Mouse (Mus musculus): ENCODE measurements around the gene Nrxn1.

Nrxn1 gene

DNA sequence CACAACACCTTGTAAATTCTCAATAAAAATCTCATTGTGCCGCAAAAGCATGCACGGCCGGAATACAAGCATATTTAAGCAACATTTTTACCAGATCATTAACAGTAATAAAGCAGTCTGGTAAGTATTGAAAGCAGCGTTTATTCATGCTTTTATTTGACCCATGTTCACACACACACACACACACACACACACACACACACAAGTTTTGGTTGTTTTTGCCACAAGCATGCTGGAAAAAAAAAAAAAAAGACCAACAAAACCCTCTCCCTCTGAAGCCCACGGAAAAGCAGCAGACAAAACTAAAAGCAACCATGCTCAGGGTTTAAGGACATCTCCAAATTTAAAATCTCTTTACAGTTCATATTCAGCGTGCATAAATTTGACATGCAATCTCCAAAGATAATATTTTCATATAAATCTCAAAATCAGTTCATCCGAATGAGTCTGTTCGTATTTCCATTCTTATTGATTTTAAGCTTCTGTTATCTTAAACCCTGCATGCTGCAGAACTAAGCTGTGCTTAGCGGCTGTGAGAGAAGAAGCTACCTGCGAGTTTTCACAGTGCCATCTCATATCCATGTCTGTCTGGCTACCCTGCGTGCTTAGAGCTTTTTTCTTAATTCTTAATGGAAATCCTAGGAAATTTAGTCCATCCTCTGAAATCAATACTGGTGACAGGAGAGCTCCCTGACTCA is 1005.1 kb downstream of the Nrxn1 start:
- DNase-seq (ENCODE audit: low spot score): no peak

DNA sequence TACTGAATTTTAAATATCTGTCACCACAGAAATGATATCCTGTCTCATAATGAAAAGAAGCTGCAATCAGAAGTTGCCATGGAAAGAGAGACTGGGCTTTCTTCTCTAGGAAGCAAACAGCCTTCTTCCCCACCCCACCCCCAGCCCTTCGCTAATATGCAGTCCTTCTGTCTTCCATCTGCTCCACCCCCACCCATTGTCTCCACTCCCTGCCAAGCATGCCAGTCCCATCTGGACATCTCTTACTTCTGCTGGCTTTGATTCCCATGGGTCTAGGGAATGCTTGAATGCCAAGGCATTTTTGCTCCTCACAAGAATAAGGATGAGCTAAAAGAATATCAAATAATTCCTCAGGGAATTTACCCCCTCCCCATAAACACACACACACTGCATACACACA is 1006.0 kb downstream of the Nrxn1 start:
- DNase-seq (ENCODE audit: low spot score): no peak

DNA sequence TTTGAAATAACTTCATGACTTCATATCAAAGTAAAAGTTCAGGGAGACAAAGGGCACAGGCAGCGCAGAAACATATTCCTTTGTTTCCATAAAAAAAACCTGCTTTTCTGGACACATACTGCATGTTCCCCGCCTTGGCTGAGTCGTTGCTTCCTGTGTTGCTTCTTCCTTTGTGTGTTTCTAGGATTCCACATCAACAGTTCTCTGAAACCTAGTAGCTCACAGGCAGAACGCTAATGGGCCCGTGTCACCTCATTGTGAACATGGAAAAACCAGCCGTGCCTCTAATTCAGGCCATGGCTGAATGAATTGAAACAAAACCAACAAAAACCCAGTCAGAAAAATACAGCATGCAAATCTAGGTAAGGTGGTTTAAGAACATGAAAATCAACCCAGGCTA is 1013.9 kb downstream of the Nrxn1 start:
- DNase-seq (ENCODE audit: low spot score): no peak

DNA sequence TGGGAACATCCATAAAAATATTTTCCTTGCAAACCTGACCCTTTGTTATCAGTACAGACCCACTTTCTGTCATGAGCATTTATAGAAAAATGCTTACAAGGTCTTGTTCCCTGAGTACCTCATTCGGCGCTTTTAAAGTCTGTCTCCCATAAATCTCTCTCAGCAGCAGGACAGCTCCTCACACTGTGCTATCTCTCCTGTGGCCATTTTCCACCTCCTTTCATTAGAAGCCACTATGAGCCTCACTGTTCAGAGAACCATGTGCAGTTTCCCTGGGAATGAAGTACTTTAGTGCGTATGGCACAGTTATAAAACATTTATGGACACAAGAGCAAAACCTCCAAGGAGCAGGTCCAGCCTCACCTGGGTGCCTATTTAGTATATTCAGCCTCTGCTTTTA is 1014.4 kb downstream of the Nrxn1 start:
- no peak for DNase-seq (ENCODE audit: low spot score)

DNA sequence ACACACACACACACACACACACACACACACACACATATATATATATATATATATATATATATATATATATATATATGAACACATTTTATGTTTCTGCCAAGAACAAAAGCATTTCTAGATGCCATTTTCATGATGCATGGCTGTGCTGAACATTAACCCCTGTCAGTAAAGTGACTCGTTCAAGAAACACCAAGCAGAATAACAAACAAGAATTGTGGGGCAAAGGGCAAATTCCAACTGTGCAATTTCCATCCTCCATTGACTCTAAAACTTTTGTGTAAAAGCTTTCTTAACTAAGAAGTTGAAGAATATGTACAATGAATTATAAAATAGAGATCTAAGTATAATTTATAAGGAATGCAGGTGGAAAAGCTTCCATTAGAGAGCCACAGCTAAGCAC is 1030.0 kb downstream of the Nrxn1 start:
- no peak for DNase-seq (ENCODE audit: low spot score)

DNA sequence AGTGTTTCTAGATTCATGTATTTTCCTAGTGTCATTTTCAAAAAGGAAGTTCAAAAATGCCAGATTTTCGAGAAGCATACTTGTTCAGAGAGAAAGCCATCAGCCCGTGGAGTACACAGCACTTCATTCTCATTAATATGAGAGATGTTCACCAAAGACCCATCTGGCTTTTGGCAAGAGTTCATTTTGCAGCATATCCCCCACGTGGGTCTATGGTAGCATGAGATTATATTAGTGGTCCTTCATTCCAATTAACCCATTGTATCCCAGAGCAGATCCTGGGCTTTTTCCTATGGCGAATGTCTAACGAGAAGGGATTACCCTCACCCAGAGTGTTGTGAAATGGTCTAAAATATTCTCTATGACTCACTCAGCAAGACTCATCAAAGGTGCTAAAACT is 1032.0 kb downstream of the Nrxn1 start:
- DNase-seq (ENCODE audit: low spot score): no peak

DNA sequence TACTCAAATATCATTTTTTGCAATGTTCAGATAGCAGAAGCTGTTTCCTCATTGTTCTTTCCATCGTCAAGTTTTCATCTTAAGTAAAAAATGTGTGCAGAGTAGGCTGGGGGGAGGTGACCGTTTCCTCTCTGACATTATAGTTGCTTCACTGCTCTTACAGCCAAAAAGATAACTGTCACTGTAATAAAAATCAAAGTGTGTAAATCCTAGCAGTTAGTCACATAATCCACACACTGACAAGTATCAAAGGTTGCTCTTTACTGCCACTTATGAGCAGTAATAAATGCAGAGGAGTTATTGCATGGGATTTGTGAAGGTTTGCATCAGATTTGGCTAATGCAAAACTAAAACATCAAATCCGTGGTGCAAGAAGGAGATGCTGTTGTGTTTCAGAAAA is 1032.7 kb downstream of the Nrxn1 start:
- no peak for DNase-seq (ENCODE audit: low spot score)

DNA sequence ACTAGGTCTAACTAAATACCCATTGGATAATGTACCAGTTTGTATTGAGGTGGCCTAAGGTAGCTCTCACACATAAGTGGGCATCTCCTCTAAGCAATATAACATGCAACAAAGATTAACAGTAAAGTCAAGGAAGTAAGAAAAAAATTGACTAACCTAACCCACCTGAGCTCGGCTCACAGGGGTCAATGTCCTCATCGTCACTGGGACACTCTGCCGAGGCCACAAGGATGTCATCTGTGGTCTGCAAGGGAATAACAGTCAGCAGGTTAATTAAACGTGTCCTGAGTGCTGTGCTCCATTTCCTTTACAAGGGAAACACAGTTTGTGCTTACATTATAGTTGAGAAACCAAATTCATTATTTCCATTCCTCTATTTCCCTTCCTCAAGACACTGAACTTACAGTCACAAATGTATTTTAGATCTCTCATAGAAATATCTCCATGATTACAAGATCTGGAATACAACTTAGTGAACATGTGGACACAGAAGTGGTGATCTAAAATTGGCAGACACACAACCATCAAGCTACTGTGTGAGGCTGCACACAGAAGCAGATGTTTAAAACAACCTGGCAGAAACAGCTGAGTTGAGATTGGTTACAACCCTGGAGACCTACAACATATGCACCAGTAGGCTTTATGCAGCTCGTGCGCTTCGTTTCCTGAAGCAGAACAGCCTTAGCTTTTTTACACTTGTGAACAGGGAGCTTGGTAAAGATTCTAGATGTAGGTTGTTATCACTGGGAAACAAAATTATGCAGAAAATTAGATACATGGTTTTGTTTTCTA is 1033.4 kb downstream of the Nrxn1 start:
- no peak for DNase-seq (ENCODE audit: low spot score)

DNA sequence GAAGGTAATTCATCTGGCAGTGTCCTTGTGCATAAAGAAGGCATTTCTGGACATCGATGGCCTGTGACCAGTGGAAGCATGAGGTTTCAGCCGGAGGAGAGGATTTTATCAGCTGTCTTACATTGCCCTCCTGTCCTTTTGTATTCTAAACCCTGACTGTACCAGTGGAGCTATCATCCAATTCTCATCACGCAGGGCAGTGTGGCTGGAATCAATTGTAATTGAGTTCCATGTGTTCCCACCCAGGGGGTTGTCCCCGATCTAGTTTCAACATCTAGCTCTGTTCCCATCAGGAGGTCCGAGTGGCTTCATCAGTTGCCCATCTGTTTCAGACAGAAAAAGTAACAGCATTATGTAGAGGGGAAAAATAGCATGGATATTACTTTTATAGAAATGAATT is 1038.6 kb downstream of the Nrxn1 start:
- no peak for DNase-seq (ENCODE audit: low spot score)

DNA sequence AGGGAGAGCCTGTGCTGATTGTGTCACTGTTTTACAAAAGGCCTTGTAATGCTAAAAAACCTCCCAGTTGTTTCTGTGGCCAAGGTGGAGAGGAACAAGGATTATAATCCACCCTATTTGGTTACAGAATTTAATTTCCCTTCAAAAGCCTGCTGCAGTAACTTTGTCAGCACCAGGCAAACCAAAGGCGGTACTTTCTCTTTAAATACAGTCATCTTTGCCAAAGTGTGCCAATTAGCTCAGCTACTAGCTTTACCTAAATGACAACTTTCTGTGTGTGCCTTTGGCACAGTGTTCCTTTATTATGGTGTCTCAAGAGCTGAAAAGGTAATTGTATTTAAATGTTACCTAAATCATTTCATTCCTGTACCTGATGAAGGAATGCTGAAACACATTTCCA is 1053.6 kb downstream of the Nrxn1 start:
- DNase-seq (ENCODE audit: low spot score): no peak

DNA sequence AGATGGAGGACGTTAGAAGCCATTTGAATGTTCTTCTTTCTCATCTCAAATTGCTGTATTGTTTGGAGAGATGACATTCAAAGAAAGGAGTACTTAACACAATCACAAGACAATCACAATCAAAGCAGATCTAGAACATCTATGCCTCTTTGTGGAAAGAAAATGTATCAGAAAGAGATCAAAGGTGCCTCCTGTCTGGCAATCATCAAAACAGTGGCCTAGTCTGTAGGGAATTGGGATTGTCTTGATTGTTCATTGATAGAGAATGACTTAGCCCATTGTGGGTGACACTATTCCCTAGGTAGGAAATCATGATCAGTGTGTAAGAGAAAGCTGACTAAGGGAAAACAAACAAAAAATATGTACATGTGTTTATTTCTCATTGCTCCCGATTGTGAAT is 1060.5 kb downstream of the Nrxn1 start:
- DNase-seq (ENCODE audit: low spot score): no peak

DNA sequence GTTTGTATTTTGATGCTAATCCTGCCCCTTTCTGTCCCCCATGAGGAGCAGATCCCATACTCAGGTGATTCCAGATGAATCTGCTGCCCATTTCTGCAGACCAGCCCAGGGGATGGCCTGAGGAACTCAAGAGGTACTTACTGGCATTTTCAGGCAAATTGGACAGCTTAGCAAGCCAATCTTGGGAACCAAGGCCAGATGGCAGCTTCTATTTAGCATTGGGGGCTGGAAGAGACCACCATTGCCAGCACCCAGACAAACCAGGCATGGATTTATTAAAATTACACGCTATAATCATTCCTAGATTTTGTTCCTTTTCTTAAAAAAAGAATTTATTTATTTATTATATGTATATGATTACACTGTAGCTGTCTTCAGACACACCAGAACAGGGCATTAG is 1076.2 kb downstream of the Nrxn1 start:
- no peak for DNase-seq (ENCODE audit: low spot score)

DNA sequence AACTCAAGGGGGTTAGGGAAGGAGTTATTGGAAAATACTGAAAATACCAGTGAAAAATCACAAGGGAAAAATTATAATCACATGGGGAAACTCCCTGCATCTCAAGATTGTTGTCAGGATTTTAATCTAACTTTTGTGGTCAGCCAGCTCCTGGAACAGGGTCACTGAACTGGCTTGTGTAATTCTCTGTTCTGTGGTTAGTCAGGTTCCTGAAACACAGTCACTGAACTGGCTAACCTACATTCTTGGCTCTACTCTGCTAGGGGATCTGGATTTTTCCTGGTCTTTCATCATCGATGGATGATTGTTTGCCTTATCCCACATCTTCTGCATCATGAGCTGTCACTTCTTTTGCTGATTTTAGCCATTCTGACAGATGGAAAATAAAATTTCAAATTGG is 1081.1 kb downstream of the Nrxn1 start:
- no peak for DNase-seq (ENCODE audit: low spot score)

DNA sequence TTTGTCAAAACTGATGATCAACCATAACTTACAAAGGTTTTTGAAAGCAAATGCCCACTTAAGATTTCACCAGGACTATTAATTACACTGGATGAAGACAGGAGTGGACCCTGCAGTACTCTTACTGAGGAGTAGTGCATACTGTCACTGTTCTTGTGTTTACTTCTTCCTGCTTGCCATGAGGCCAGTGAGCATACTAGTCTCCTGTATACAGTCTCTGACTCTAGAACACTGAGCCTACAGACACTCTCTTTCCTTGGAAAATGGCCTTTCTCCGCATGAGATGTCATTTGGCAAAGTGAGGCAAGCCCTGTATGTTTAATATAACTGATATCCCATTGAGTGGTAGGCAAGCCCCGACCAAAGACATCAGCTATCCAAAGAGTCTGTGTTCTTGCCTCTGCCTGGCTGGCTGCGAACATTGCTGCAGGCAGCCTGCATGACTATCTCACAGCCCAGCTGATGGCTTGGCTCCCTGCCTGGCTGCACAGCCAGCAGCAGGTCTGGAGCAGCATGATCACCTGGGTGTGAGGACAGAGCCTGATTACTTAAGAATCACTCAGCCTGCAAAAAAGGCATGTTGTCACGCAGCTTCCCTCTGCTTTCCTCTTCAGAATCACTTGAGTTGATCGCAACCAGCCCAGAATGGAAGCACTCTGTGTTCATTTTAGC is 1085.3 kb downstream of the Nrxn1 start:
- DNase-seq (ENCODE audit: low spot score): no peak

DNA sequence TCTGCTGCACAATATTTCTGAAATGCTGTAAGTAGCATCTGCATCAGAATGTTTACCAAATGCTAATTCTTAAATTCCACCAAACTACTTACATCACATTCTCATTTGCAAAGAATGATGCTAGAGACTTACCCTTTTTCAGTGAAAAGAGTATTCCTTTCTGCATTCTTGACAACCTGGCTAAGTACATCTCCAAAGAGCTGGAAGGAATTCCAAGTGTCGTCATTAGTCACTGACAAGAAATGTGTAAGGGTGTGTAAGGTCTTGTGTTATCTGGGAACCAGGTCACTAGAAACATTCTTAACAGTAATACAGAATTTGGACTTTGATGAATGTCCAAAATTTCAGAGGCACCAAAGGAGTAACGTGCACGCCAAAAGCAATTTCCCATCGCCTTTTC is 1102.2 kb downstream of the Nrxn1 start:
- DNase-seq (ENCODE audit: low spot score): no peak
